Mouse (Mus musculus) CH12.LX (cell line): ENCODE results near the gene Nhsl2. TPM values are rescaled to one million over a fixed set of nuclear protein-coding genes. Genes with fewer than 3 reads are reported as not detected.

Experiments used
- DNase-seq: peaks from one replicate; pipeline ENCODE4 v3.0.0-alpha.2; 2013; ENCODE audit errors: extremely low read depth
- H3K27ac ChIP-seq: 2 replicates; pipeline ENCODE4 v1.5.1; 2012; ENCODE audit warnings: low read depth, mild to moderate bottlenecking, control low read depth, moderate library complexity; ENCODE audit not compliant: insufficient read depth
- H3K27me3 ChIP-seq: replicated peaks from 2 replicates; pipeline ENCODE3; 2012; ENCODE audit warnings: inconsistent platforms
- H3K36me3 ChIP-seq, 2 experiments: replicated peaks in 1 of 2; 2 replicates each; pipeline versions ENCODE3 to v1.6.1; 2012; ENCODE audit warnings: inconsistent platforms in 1 of 2, low read length in 1 of 2, mild to moderate bottlenecking in 1 of 2, mixed read lengths in 1 of 2, moderate library complexity in 1 of 2; ENCODE audit not compliant: control insufficient read depth in 1 of 2, insufficient read depth in 1 of 2
- H3K4me1 ChIP-seq, 2 experiments: 2 replicates each; pipeline ENCODE4 v1.6.1; 2012; ENCODE audit warnings: inconsistent platforms in 1 of 2, moderate library complexity in 1 of 2; ENCODE audit not compliant: insufficient read depth in 2 of 2, control insufficient read depth in 1 of 2
- H3K4me2 ChIP-seq: 2 replicates; pipeline ENCODE4 v1.6.1; 2012; ENCODE audit warnings: low read depth, mild to moderate bottlenecking, control low read depth; ENCODE audit not compliant: poor library complexity, insufficient read depth, severe bottlenecking
- H3K4me3 ChIP-seq, 3 experiments: fragments of 150-350 bp in 1 of 3; sonication (generic) in 1 of 3; replicated peaks in 1 of 3; 2 replicates each; pipeline versions ENCODE3 to v1.5.1; 2011 to 2012; ENCODE audit warnings: low read depth in 2 of 3, low read length in 2 of 3, mild to moderate bottlenecking in 2 of 3, moderate library complexity in 2 of 3, control low read depth in 1 of 3, improper control_type of control experiment in 1 of 3, inconsistent platforms in 1 of 3, mixed read lengths in 1 of 3; ENCODE audit not compliant: poor library complexity in 1 of 3
- H3K79me2 ChIP-seq: replicated peaks from 2 replicates; pipeline ENCODE4 v1.6.1; 2012; ENCODE audit warnings: mild to moderate bottlenecking, moderate library complexity; ENCODE audit not compliant: control insufficient read depth, poor library complexity, insufficient read depth, severe bottlenecking; ENCODE audit errors: extremely low read depth
- H3K9ac ChIP-seq: 2 replicates; pipeline ENCODE4 v1.6.1; 2012; ENCODE audit warnings: low read depth, mild to moderate bottlenecking, control low read depth, moderate library complexity; ENCODE audit not compliant: insufficient read depth
- H3K9me3 ChIP-seq: replicated peaks from 2 replicates; pipeline ENCODE3; 2012; ENCODE audit warnings: low read length, inconsistent platforms, mixed read lengths
- BHLHE40 ChIP-seq: IDR thresholded peaks from 2 replicates; pipeline ENCODE4 v1.6.1; 2011; ENCODE audit warnings: mild to moderate bottlenecking, low read depth, low read length, improper control_type of control experiment
- CHD1 ChIP-seq: IDR thresholded peaks from 2 replicates; pipeline ENCODE4 v1.6.1; 2012; ENCODE audit warnings: low read depth, low read length, improper control_type of control experiment, inconsistent platforms
- CTCF ChIP-seq, 2 experiments: IDR thresholded peaks in 1 of 2; conservative IDR thresholded peaks in 1 of 2; 2 replicates each; pipeline ENCODE4 v1.5.1; 2011 to 2012; ENCODE audit warnings: low read depth in 2 of 2, low read length in 2 of 2, improper control_type of control experiment in 1 of 2, inconsistent platforms in 1 of 2, mild to moderate bottlenecking in 1 of 2, moderate library complexity in 1 of 2
- E2F4 ChIP-seq: IDR thresholded peaks from 2 replicates; pipeline ENCODE4 v1.6.1; 2011; ENCODE audit warnings: low read depth, low read length, improper control_type of control experiment; ENCODE audit not compliant: insufficient replicate concordance
- ELF1 ChIP-seq: IDR thresholded peaks from 2 replicates; pipeline ENCODE4 v1.6.1; 2014; ENCODE audit warnings: low read depth, mild to moderate bottlenecking, inconsistent platforms, low read length, improper control_type of control experiment
- EP300 ChIP-seq: IDR thresholded peaks from 2 replicates; pipeline ENCODE4 v1.6.1; 2011; ENCODE audit warnings: low read length, improper control_type of control experiment
- GABPA ChIP-seq: IDR thresholded peaks from 2 replicates; pipeline ENCODE4 v1.6.1; 2012; ENCODE audit warnings: low read depth, low read length, improper control_type of control experiment, inconsistent platforms; ENCODE audit not compliant: insufficient replicate concordance
- JUN ChIP-seq: IDR thresholded peaks from 2 replicates; pipeline ENCODE4 v1.6.1; 2011; ENCODE audit warnings: low read depth, mild to moderate bottlenecking, low read length, improper control_type of control experiment, moderate library complexity; ENCODE audit not compliant: insufficient read depth
- JUND ChIP-seq: conservative IDR thresholded peaks from 2 replicates; pipeline ENCODE4 v1.6.1; 2011; ENCODE audit warnings: low read depth, low read length, improper control_type of control experiment
- KAT2A ChIP-seq: IDR thresholded peaks from 2 replicates; pipeline ENCODE4 v1.6.1; 2012; ENCODE audit warnings: low read length, improper control_type of control experiment, inconsistent platforms; ENCODE audit not compliant: insufficient replicate concordance
- MAFK ChIP-seq: IDR thresholded peaks from 2 replicates; pipeline ENCODE4 v1.6.1; 2011; ENCODE audit warnings: low read length, improper control_type of control experiment; ENCODE audit not compliant: insufficient replicate concordance
- MAX ChIP-seq: IDR thresholded peaks from 2 replicates; pipeline ENCODE4 v1.6.1; 2011; ENCODE audit warnings: low read length, improper control_type of control experiment
- MEF2A ChIP-seq: IDR thresholded peaks from 2 replicates; pipeline ENCODE4 v1.6.1; 2014; ENCODE audit warnings: low read depth, mild to moderate bottlenecking, inconsistent platforms, low read length, improper control_type of control experiment, borderline replicate concordance
- MXI1 ChIP-seq: IDR thresholded peaks from 2 replicates; pipeline ENCODE4 v1.6.1; 2011; ENCODE audit warnings: mild to moderate bottlenecking, low read depth, low read length, improper control_type of control experiment
- MYC ChIP-seq: IDR thresholded peaks from 2 replicates; pipeline ENCODE4 v1.6.1; 2011; ENCODE audit warnings: low read depth, mild to moderate bottlenecking, improper control_type of control experiment, low read length
- NRF1 ChIP-seq: IDR thresholded peaks from 2 replicates; pipeline ENCODE4 v1.6.1; 2014; ENCODE audit warnings: low read depth, mild to moderate bottlenecking, inconsistent platforms, low read length, improper control_type of control experiment, moderate library complexity
- PAX5 ChIP-seq: IDR thresholded peaks from 2 replicates; pipeline ENCODE4 v1.6.1; 2012; ENCODE audit warnings: low read length, inconsistent platforms, mixed read lengths
- POLR2A ChIP-seq: IDR thresholded peaks from 2 replicates; pipeline ENCODE4 v1.6.1; 2011; ENCODE audit warnings: low read depth, mild to moderate bottlenecking, improper control_type of control experiment, low read length
- RAD21 ChIP-seq: IDR thresholded peaks from 2 replicates; pipeline ENCODE4 v1.6.1; 2011; ENCODE audit warnings: low read depth, mild to moderate bottlenecking, low read length, improper control_type of control experiment, moderate library complexity
- RCOR1 ChIP-seq: conservative IDR thresholded peaks from 2 replicates; pipeline ENCODE4 v1.6.1; 2012; ENCODE audit warnings: low read depth, mild to moderate bottlenecking, inconsistent platforms, low read length, improper control_type of control experiment
- SIN3A ChIP-seq: IDR thresholded peaks from 2 replicates; pipeline ENCODE4 v1.6.1; 2012; ENCODE audit warnings: low read length, improper control_type of control experiment, inconsistent platforms
- SMC3 ChIP-seq: IDR thresholded peaks from 2 replicates; pipeline ENCODE4 v1.6.1; 2011; ENCODE audit warnings: low read depth, low read length, improper control_type of control experiment
- TBP ChIP-seq: conservative IDR thresholded peaks from 2 replicates; pipeline ENCODE4 v1.6.1; 2011; ENCODE audit warnings: low read depth, low read length, improper control_type of control experiment
- TCF12 ChIP-seq: IDR thresholded peaks from 2 replicates; pipeline ENCODE4 v1.6.1; 2014; ENCODE audit warnings: low read depth, mild to moderate bottlenecking, inconsistent platforms, low read length, improper control_type of control experiment
- UBTF ChIP-seq: IDR thresholded peaks from 2 replicates; pipeline ENCODE4 v1.6.1; 2012; ENCODE audit warnings: low read depth, mild to moderate bottlenecking, inconsistent platforms, low read length, improper control_type of control experiment, moderate library complexity
- USF1 ChIP-seq: IDR thresholded peaks from 2 replicates; pipeline ENCODE4 v1.6.1; 2014; ENCODE audit warnings: low read depth, mild to moderate bottlenecking, inconsistent platforms, low read length, improper control_type of control experiment
- ZKSCAN1 ChIP-seq: IDR thresholded peaks from 2 replicates; pipeline ENCODE4 v1.6.1; 2012; ENCODE audit warnings: low read depth, inconsistent platforms, low read length, improper control_type of control experiment, borderline replicate concordance
- ZNF384 ChIP-seq: IDR thresholded peaks from 2 replicates; pipeline ENCODE4 v1.6.1; 2012; ENCODE audit warnings: low read depth, low read length, improper control_type of control experiment, inconsistent platforms
- dilution Hi-C: fragments of 300-500 bp; cut with MboI; formaldehyde crosslinking; loops from 2 replicates; pipeline ENCODE4 v1.14.3; 2020; ENCODE audit warnings: low sequenced_read_pairs; ENCODE audit not compliant: extremely low pct_unique_long_range_greater_than_20kb, extremely low pct_ligation_motif_present
- in situ Hi-C: fragments of 300-500 bp; cut with MboI; formaldehyde crosslinking; loops from 3 replicates; pipeline ENCODE4 v1.14.3; 2019; ENCODE audit warnings: low sequenced_read_pairs, low pct_ligation_motif_present, low pct_unique_long_range_greater_than_20kb, mixed read lengths
- polyA plus RNA-seq: library from polyadenylated mRNA; unstranded; fragments of >175 nt; gene quantifications from 2 replicates; pipeline ENCODE4 v1.2.1, GENCODE M21; 2012; ENCODE audit warnings: low read depth; ENCODE audit not compliant: insufficient read length
- total RNA-seq, 2 experiments: library from RNA; depleted of rRNA; stranded (reverse); fragments of 300-350 nt in 1 of 2; fragments of >200 nt in 1 of 2; gene quantifications; 2 replicates each; pipeline ENCODE4 v1.2.3; 2012 to 2014

The Nhsl2 gene
- total and polyA plus RNA-seq, 3 experiments = 0.10 to 0.17 TPM; not detected in 1

DNA sequence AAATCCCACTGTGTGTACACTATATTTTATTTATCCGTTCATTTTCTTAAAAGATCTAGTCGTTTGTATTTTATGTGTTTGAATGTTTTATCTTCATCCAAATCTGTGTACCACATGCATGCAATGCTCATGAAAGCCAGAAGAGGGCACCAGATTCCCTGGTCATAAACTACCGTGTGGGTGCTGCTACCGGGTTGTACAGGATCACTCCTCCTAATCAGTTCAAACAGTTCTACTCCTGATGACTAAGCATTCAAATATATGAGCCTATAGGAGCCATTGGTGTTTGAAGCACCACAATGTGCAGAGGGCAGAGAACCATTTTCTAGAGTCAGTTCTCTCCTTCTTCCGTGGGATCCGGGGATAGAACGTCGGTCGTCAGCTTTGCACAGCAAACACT lies 210.3 kb downstream of the Nhsl2 start:
- dilution Hi-C loops = no loop called here
- H3K36me3 ChIP-seq = no peaks in the 10 kb centered on the region
- H3K4me2 ChIP-seq = no peak overlapping the region
- no peaks in the 10 kb centered on the region for H3K9me3 ChIP-seq
- no peak overlapping the region for H3K27ac ChIP-seq
- TF ChIP-seq UBTF (no peak), RCOR1 (no peak), JUN (no peak), BHLHE40 (no peak), USF1 (no peak), ZKSCAN1 (no peak), POLR2A (no peak), CHD1 (no peak), ELF1 (0 out of 2 replicates have a peak, but pooled peaks have one; percentile 24), MYC (no peak), RAD21 (peak; percentile 60), TBP (no peak), TCF12 (no peak), MAFK (no peak), KAT2A (no peak), SMC3 (peak; percentile 18), PAX5 (no peak), MAX (no peak), JUND (no peak), CTCF (conservative IDR thresholded peaks at IDR 0.05 in 1 of 2, IDR thresholded peaks at IDR 0.05 in 1 of 2; ENCODE audit: low read depth in 2 of 2, low read length in 2 of 2) (peak; percentile 47 to 63; a peak in 3 of 4 replicates)
- no peaks in the 10 kb centered on the region for H3K79me2 ChIP-seq
- H3K4me3 ChIP-seq = no peak overlapping the region
- in situ Hi-C loops = loop anchor here (25.0 kb wide), 1 partner anchor 97 kb away; no protein-coding TSS in a partner anchor
- H3K27me3 ChIP-seq = no peaks in the 10 kb centered on the region
- H3K4me1 ChIP-seq = peaks cover 0 to 2% of the 10 kb centered on the region in 2 experiments; a peak in 2 of 4 replicates
- peak; percentile 51 for DNase-seq
- no peak overlapping the region for H3K9ac ChIP-seq

DNA sequence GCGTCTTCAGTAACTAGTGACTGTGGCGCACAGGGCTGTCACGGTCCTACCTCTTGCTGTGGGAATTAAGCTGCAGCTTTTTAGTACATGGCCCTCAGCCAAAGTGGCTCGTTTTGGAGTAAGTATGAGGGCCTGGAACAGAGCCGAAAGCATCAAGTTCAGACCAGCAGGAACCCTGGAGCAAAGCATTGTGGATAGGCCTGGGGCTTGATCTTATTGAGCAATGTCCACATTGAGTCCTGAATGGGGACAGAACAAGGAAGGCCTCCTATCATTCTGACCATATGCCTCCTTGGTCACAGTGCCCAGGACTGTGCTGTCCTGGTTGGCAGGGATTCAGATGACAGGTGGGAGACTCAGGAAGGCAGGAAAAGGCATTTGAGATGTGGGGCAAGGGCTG lies 211.1 kb downstream of the Nhsl2 start:
- H3K79me2 ChIP-seq = no peaks in the 10 kb centered on the region
- H3K4me1 ChIP-seq = peaks cover 0 to 10% of the 10 kb centered on the region in 2 experiments; a peak in 2 of 4 replicates
- TF ChIP-seq EP300 (no peak), ZNF384 (no peak), MXI1 (no peak), JUN (no peak), KAT2A (no peak), MEF2A (no peak), PAX5 (no peak), ZKSCAN1 (no peak), CHD1 (no peak), E2F4 (no peak), JUND (no peak), MAX (no peak), SIN3A (no peak), NRF1 (no peak), SMC3 (no peak), GABPA (no peak), MAFK (no peak), BHLHE40 (no peak), RAD21 (no peak), TBP (no peak)
- H3K4me2 ChIP-seq = no peak overlapping the region
- no peaks in the 10 kb centered on the region for H3K27me3 ChIP-seq
- no peaks in the 10 kb centered on the region for H3K9me3 ChIP-seq
- H3K4me3 ChIP-seq = no peak overlapping the region
- H3K36me3 ChIP-seq = no peaks in the 10 kb centered on the region
- in situ Hi-C loops (loop anchor here (25.0 kb wide), 1 partner anchor 98 kb away; no protein-coding TSS in a partner anchor), dilution Hi-C loops (no loop called here)
- DNase-seq = no peak
- H3K27ac ChIP-seq = no peak overlapping the region
- H3K9ac ChIP-seq = no peak overlapping the region
